Mouse (Mus musculus) kidney, adult 2 months (tissue): ENCODE results near the gene Rem2. TPM values are rescaled to one million over a fixed set of nuclear protein-coding genes. Genes with fewer than 3 reads are reported as not detected.
A peak's percentile ranks its signal among the peaks of the same experiment; 100 is the strongest.

ENCODE experiments used
- DNase-seq: peaks from one replicate; pipeline ENCODE4 v3.0.0; 2021
- H3K27ac ChIP-seq: fragments of 200-500 bp; 2 replicates; pipeline ENCODE4 v1.5.1; 2012; ENCODE audit warnings: low read depth, low read length, control low read depth, inconsistent platforms; ENCODE audit not compliant: insufficient read depth
- H3K27me3 ChIP-seq: fragments of 200-500 bp; replicated peaks from 2 replicates; pipeline ENCODE4 v1.6.1; 2012; ENCODE audit warnings: mild to moderate bottlenecking, moderate library complexity, low read length, inconsistent platforms; ENCODE audit not compliant: control insufficient read depth, insufficient read depth
- H3K36me3 ChIP-seq: fragments of 200-500 bp; 2 replicates; pipeline ENCODE4 v1.6.1; 2012; ENCODE audit warnings: mild to moderate bottlenecking, moderate library complexity, low read length, inconsistent platforms; ENCODE audit not compliant: control insufficient read depth, insufficient read depth
- H3K4me1 ChIP-seq: fragments of 200-500 bp; 2 replicates; pipeline ENCODE4 v1.6.1; 2011; ENCODE audit warnings: low read length; ENCODE audit not compliant: control insufficient read depth, insufficient read depth
- H3K4me3 ChIP-seq: fragments of 200-500 bp; 2 replicates; pipeline ENCODE4 v1.5.1; 2011; ENCODE audit warnings: mild to moderate bottlenecking, low read depth, low read length, control low read depth; ENCODE audit not compliant: insufficient read depth
- CTCF ChIP-seq: fragments of 200-500 bp; conservative IDR thresholded peaks from 2 replicates; pipeline ENCODE4 v1.5.1; 2011; ENCODE audit warnings: low read depth, mild to moderate bottlenecking, control low read depth, low read length, moderate library complexity, mixed read lengths; ENCODE audit not compliant: insufficient read depth, insufficient read length
- POLR2A ChIP-seq: fragments of 200-500 bp; IDR thresholded peaks from one replicate; pipeline ENCODE4 v1.6.1; 2011; ENCODE audit warnings: low read depth, low read length, control low read depth
- WGBS: fragments of 180-500 bp; shearing (Covaris S2); methylation state at CpG from one replicate; pipeline ENCODE4 v1.1.7; 2018; 5-methylcytosine and 5-hydroxymethylcytosine counted together
- polyA plus RNA-seq: library from polyadenylated mRNA; depleted of rRNA; stranded (reverse); fragments of >200 nt; gene quantifications from 2 replicates; pipeline ENCODE4 v1.2.3, GENCODE M21; 2012

Rem2 gene
- polyA plus RNA-seq, 1 experiment = 0.23 TPM

DNA sequence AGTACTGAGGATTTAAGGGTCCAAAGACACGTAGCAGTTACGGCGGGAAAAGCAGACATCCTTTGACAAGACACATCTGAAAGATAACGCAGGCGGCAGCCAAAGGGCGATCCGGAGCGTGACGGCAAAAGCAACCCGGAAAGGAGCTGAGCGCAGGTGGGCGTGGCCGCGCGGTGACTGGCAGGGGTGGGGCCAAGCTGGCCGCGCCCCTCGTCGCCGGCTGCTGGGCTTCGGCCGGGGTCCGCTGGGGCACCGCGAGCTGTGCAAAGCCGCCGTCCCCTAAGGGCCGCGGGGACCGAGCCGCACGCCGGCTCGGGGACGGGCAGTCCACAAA is 12.0 kb upstream of the Rem2 start, which contains the start of gene Lrp10:
Gene Lrp10, plus strand, starts transcription at position 179 of the 334 bp plus-strand sequence.
- H3K27me3 ChIP-seq = no peaks in the 10 kb centered on the region
- peak within 1 kb of the TSS; percentile 64 for H3K27ac ChIP-seq
- H3K36me3 ChIP-seq = peaks cover 4% of the 10 kb centered on the region; the same call in 1 of the 2 replicates
- peak; percentile 15 for TF ChIP-seq POLR2A
- TF ChIP-seq CTCF = no peak
- peak within 1 kb of the TSS; percentile 86 for H3K4me3 ChIP-seq
- DNase-seq = peak; percentile 94
- WGBS = under 1% methylated on average over 35 of the region's 35 CpGs
- peaks cover 4% of the 10 kb centered on the region for H3K4me1 ChIP-seq

DNA sequence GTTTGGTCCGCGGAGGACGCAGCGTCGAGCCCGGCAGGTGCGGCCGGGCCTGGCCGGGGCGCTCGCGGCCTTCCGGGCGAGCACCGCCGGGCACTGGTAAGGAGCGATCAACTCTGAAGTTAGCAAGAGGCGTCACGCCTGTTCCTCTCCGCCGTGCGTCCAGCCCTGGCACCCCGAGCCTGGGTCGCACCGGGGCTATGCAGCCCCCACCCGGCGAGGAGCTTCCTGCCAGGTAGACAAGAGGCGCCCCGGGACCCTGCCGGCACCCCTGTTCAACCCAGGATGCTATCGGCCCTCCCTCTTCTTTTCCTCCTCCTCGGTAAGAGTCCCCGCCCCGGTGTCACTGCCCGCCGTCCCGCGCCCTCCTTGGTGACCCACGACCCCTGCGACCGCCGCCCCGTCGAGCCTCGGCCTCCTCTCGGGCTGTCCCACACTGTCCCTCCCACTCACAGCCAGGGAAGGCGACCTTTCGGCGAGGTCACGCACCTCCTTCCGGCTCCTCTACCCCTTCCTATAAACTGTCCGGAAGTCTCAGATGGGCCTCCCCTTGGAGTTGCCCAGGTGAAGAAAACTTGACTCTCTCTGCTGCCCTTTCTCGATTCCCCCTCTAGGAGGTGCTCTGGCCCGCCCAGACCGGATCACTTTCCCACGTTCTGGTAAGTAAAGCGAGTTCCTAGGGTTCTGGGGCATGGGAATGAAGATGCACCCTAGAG is 11.5 kb upstream of the Rem2 start:
- peak; percentile 89 for DNase-seq
- no peaks in the 10 kb centered on the region for H3K27me3 ChIP-seq
- peaks cover 4% of the 10 kb centered on the region for H3K4me1 ChIP-seq
- peak overlapping the region; percentile 86 for H3K4me3 ChIP-seq
- WGBS = 2% methylated on average over 45 of the region's 57 CpGs
- peak overlapping the region; percentile 49 for H3K27ac ChIP-seq
- TF ChIP-seq CTCF (peak; percentile 66), POLR2A (no peak)
- peaks cover 4% of the 10 kb centered on the region; the same call in 1 of the 2 replicates for H3K36me3 ChIP-seq

DNA sequence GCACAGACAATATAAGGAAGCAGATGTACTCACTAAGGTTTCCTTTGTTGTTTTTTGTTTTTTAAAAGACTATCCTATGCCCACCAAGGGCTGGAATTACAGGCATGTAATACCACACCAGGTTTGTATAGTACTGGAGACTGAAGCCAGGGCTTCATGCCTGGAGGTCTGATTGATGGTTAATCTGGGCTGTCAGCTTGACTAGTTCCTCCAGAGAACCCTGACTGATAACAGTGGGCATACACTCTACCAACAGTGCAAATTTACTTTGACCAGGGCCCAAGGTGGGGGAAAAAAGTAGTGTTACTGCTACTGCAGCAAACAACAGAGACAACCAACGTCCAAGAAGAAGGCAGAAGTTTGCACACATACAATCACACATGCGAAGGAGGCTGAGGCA is 4.4 kb upstream of the Rem2 start:
- no peak overlapping the region for H3K4me3 ChIP-seq
- no peak overlapping the region for H3K27ac ChIP-seq
- no peaks in the 10 kb centered on the region for H3K27me3 ChIP-seq
- no peak for TF ChIP-seq CTCF
- TF ChIP-seq POLR2A = no peak
- 93% methylated on average over 2 of the region's 2 CpGs for WGBS
- no peak for DNase-seq
- H3K36me3 ChIP-seq = peaks cover 4% of the 10 kb centered on the region; the same call in 1 of the 2 replicates
- H3K4me1 ChIP-seq = no peaks in the 10 kb centered on the region

DNA sequence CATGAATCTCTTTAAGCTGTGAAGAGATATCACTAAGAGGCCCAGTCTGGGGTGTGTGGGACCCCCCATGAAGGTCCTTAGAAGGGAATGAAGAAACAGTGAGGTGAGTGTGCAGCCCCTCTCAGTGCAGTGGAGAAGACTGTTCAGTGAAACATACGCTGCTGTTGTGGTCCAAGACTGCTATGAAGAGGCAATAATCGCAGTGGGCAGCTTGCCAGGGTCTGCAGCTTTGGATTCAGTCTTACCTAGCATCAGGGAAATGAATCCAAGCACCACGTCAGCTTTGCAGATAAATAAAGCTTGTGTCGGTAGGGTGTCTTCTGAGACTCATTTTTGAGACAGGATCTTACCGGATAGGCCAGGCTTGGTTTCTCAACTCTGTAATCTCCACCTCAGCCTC is 3.2 kb upstream of the Rem2 start:
- no peak for DNase-seq
- Histone ChIP-seq H3K27me3 (no peaks in the 10 kb centered on the region), H3K36me3 (peaks cover 4% of the 10 kb centered on the region; the same call in 1 of the 2 replicates), H3K4me1 (no peaks in the 10 kb centered on the region), H3K27ac (no peak overlapping the region), H3K4me3 (no peak overlapping the region)
- WGBS = 79% methylated on average over 5 of the region's 5 CpGs
- TF ChIP-seq CTCF = no peak
- TF ChIP-seq POLR2A = no peak

DNA sequence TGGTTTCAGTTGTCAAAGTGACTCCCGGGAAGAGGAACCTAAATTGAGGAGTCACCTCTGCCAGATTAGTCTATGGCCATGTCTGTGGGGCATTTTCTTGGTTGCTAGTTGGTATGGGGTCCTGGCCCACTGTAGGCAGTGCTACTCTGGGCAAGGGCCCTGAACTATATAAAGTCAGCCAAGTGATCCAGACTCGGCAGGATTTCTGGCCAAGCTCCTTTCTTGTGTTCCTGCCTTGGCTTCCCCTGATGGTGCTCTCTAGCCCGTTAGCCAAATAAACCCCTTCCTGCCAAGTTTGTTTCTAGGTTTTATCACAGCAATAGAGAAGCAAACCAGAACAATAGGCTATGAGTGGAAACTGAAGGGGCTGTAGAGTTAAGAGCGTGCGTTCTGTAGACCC is 1.2 kb upstream of the Rem2 start:
- WGBS = 82% methylated on average over 5 of the region's 5 CpGs
- H3K36me3 ChIP-seq = no peaks in the 10 kb centered on the region
- TF ChIP-seq POLR2A (no peak), CTCF (no peak)

DNA sequence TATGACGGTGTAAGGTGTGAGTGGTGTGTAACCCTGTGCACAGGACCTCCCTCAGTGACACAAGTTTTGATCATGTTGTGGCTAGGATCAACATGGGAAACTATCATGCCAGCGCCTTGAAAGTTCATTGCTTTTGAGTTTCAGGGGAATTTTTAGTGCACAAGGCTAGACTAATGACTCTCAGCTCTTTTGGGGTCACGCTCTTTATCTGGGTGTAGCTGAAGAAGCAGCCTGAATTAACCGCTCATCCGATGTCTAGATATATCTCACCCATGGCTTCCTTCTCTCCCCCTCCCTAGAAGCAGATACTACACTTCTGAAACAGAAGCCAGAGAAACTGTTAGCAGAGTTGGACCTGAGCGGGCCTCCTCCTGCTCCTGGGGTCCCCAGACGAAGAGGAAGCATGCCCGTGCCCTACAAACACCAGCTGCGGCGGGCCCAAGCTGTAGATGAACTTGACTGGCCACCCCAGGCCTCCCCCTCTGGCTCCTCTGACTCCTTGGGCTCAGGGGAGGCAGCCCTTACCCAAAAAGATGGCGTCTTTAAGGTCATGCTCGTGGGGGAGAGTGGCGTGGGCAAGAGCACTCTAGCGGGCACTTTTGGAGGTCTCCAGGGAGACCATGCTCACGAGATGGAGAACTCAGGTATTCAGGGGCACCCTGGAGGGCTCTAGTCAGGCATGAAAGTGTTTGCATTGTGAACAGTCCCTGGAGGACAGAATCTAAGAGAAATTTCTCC is 1.4 kb downstream of the Rem2 start:
- H3K27ac ChIP-seq = no peak overlapping the region
- DNase-seq = no peak
- 0 out of 2 replicates have a peak, but pooled peaks cover 2% of the 10 kb centered on the region for H3K4me1 ChIP-seq
- TF ChIP-seq CTCF = no peak
- TF ChIP-seq POLR2A = no peak
- H3K36me3 ChIP-seq = no peaks in the 10 kb centered on the region
- no peak overlapping the region for H3K4me3 ChIP-seq
- no peaks in the 10 kb centered on the region for H3K27me3 ChIP-seq
- WGBS = 89% methylated on average over 15 of the region's 15 CpGs

More for the DNA sequence above, 1.2 kb upstream of the Rem2 start:
- Histone ChIP-seq H3K27me3 (no peaks in the 10 kb centered on the region), H3K4me1 (0 out of 2 replicates have a peak, but pooled peaks cover 2% of the 10 kb centered on the region), H3K4me3 (no peak overlapping the region), H3K27ac (no peak overlapping the region)
- no peak for DNase-seq

DNA sequence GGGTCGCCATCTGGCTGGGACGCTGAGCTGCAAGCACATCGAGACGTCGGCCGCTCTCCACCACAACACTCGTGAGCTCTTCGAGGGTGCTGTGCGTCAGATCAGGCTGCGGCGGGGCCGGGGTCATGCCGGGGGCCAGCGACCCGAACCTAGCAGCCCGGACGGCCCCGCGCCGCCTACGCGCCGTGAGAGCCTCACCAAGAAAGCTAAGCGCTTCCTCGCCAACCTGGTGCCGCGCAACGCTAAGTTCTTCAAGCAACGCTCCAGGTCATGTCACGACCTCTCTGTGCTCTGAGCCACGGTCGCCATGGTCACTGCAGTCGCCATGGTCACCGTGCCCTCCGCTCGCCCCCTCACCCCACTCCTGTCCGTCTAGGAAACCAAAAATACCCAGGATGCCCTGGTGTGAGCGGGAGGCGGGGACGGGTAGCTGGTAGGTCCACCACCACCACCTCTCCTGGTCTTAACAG is 3.6 kb downstream of the Rem2 start:
- no peak for TF ChIP-seq CTCF
- TF ChIP-seq POLR2A = no peak
- peak; percentile 64 for DNase-seq
- H3K4me3 ChIP-seq = peak overlapping the region; percentile 64
- no peak overlapping the region for H3K27ac ChIP-seq
- H3K27me3 ChIP-seq = no peaks in the 10 kb centered on the region
- 4% methylated on average over 40 of the region's 40 CpGs for WGBS
- H3K4me1 ChIP-seq = 0 out of 2 replicates have a peak, but pooled peaks cover 2% of the 10 kb centered on the region
- no peaks in the 10 kb centered on the region for H3K36me3 ChIP-seq
